Mouse (Mus musculus): Measurements from ENCODE around the gene Rpl5. TPM values are rescaled to one million over a fixed set of nuclear protein-coding genes. Genes with fewer than 3 reads are reported as not detected.

The Rpl5 gene
- polyA plus RNA-seq (2015; fragmentation: Nextera tagmentation; extraction: Ambion mirVana): 62.5 and 72.6 TPM in 2 replicates

GRCm38 (mm10) chr5:107900206-107901013, at the start of gene Rpl5:
Rpl5 (plus strand) TSS chr5:107900502.
- Histone ChIP-seq H3K4me3 (ENCODE audit: low read depth, low read length) (peak within 1 kb of the TSS; percentile 84), H3K9me3 (replicated peaks; ENCODE audit: control insufficient read depth, low read length, poor library complexity, severe bottlenecking) (no peaks in the 10 kb centered on the region), H3K36me3 (ENCODE audit: control insufficient read depth, insufficient read depth, low read length) (peaks cover 15% of the 10 kb centered on the region), H3K4me1 (ENCODE audit: control insufficient read depth, insufficient read depth, low read length) (peaks cover 14% of the 10 kb centered on the region), H3K27me3 (ENCODE audit: control insufficient read depth, insufficient read depth, low read depth, low read length) (no peaks in the 10 kb centered on the region), H3K4me2 (ENCODE audit: low read length) (peak within 1 kb of the TSS; percentile 81), H3K9ac (ENCODE audit: low read depth, low read length) (peak within 1 kb of the TSS; percentile 93), H3K27ac (ENCODE audit: low read length) (peak within 1 kb of the TSS; percentile 90)
- peak; percentile 97 for ATAC-seq
- WGBS: 4% methylated on average over 66 of the region's 66 CpGs

- 9% methylated on average over 6 of the region's 6 CpGs for WGBS
- H3K36me3 ChIP-seq (ENCODE audit: control insufficient read depth, insufficient read depth, low read length): no peaks in the 10 kb centered on the region
- no peaks in the 10 kb centered on the region for H3K9me3 ChIP-seq (replicated peaks; ENCODE audit: control insufficient read depth, low read length, poor library complexity, severe bottlenecking)
- H3K9ac ChIP-seq (ENCODE audit: low read depth, low read length): 0 out of 2 replicates have a peak overlapping the region, but pooled peaks have one; percentile 20
- no peak overlapping the region for H3K4me2 ChIP-seq (ENCODE audit: low read length)
- H3K27ac ChIP-seq (ENCODE audit: low read length): no peak overlapping the region
- no peaks in the 10 kb centered on the region for H3K27me3 ChIP-seq (ENCODE audit: control insufficient read depth, insufficient read depth, low read depth, low read length)
- no peak overlapping the region for H3K4me3 ChIP-seq (ENCODE audit: low read depth, low read length)
- ATAC-seq: no peak
- peaks cover 8% of the 10 kb centered on the region; the same call in 1 of the 2 replicates for H3K4me1 ChIP-seq (ENCODE audit: control insufficient read depth, insufficient read depth, low read length)
These were observed 46.5 kb upstream of the Rpl5 start for GRCm38 (mm10) chr5:107853807-107854206.

DNA sequence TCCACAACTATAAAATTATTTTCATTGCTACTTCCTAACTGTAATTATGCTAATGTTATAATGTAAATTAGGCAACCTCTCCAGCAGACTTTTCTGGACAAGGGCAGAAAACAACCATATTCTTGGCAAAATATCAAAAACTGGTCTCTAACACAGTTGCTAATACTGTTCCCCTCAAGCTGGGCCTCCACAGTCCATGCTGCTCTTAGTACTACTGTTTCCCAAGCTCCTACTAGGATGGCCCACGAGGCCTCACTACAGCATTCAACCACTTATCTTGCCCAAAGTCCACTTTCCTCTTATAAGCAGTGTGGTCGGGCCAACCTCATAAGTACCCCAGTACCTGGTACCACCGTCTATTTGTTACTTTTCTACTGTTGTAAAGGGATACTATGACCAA, 45.7 kb upstream of the Rpl5 start:
- H3K9me3 ChIP-seq (replicated peaks; ENCODE audit: control insufficient read depth, low read length, poor library complexity, severe bottlenecking): no peaks in the 10 kb centered on the region
- 69% methylated on average over 3 of the region's 3 CpGs for WGBS
- no peak overlapping the region for H3K9ac ChIP-seq (ENCODE audit: low read depth, low read length)
- H3K36me3 ChIP-seq (ENCODE audit: control insufficient read depth, insufficient read depth, low read length): no peaks in the 10 kb centered on the region
- H3K4me1 ChIP-seq (ENCODE audit: control insufficient read depth, insufficient read depth, low read length): peaks cover 8% of the 10 kb centered on the region; the same call in 1 of the 2 replicates
- ATAC-seq: no peak
- no peak overlapping the region for H3K4me3 ChIP-seq (ENCODE audit: low read depth, low read length)
- H3K27ac ChIP-seq (ENCODE audit: low read length): no peak overlapping the region
- no peak overlapping the region for H3K4me2 ChIP-seq (ENCODE audit: low read length)
- no peaks in the 10 kb centered on the region for H3K27me3 ChIP-seq (ENCODE audit: control insufficient read depth, insufficient read depth, low read depth, low read length)

DNA sequence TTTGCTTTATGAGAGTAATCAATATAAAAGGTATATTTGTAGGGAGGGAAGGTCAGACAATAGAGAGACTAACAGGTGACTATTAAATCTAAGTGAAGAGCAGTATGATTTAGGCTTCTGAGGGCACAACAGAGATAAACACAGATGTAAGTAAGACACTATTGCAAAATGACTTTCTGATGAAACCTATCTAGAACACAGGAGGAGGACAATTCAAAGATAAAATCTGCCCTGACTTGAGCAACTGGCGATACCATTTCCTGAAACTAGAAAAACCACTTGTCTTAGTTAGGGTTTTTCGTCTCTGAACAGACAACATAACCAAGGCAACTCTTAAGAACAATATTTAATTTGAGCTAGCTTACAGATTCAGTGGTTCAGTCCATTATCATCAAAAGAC, 44.8 kb upstream of the Rpl5 start:
- no peak overlapping the region for H3K4me3 ChIP-seq (ENCODE audit: low read depth, low read length)
- H3K36me3 ChIP-seq (ENCODE audit: control insufficient read depth, insufficient read depth, low read length): no peaks in the 10 kb centered on the region
- no peaks in the 10 kb centered on the region for H3K27me3 ChIP-seq (ENCODE audit: control insufficient read depth, insufficient read depth, low read depth, low read length)
- H3K9me3 ChIP-seq (replicated peaks; ENCODE audit: control insufficient read depth, low read length, poor library complexity, severe bottlenecking): no peaks in the 10 kb centered on the region
- no peak overlapping the region for H3K4me2 ChIP-seq (ENCODE audit: low read length)
- ATAC-seq: no peak
- WGBS: 95% methylated on average over 2 of the region's 2 CpGs
- no peak overlapping the region for H3K27ac ChIP-seq (ENCODE audit: low read length)
- H3K9ac ChIP-seq (ENCODE audit: low read depth, low read length): no peak overlapping the region
- peaks cover 8% of the 10 kb centered on the region; the same call in 1 of the 2 replicates for H3K4me1 ChIP-seq (ENCODE audit: control insufficient read depth, insufficient read depth, low read length)

- WGBS: 54% methylated on average over 2 of the region's 2 CpGs
- Histone ChIP-seq H3K9me3 (replicated peaks; ENCODE audit: control insufficient read depth, low read length, poor library complexity, severe bottlenecking) (no peaks in the 10 kb centered on the region), H3K36me3 (ENCODE audit: control insufficient read depth, insufficient read depth, low read length) (no peaks in the 10 kb centered on the region), H3K4me3 (ENCODE audit: low read depth, low read length) (no peak overlapping the region), H3K9ac (ENCODE audit: low read depth, low read length) (no peak overlapping the region), H3K27ac (ENCODE audit: low read length) (no peak overlapping the region), H3K4me2 (ENCODE audit: low read length) (no peak overlapping the region), H3K27me3 (ENCODE audit: control insufficient read depth, insufficient read depth, low read depth, low read length) (no peaks in the 10 kb centered on the region), H3K4me1 (ENCODE audit: control insufficient read depth, insufficient read depth, low read length) (peaks cover 7% of the 10 kb centered on the region; the same call in 1 of the 2 replicates)
- no peak for ATAC-seq
These were observed 41.3 kb upstream of the Rpl5 start for GRCm38 (mm10) chr5:107858963-107859362.

GRCm38 (mm10) chr5:107863971-107864370, 36.3 kb upstream of the Rpl5 start:
- no peak overlapping the region for H3K9ac ChIP-seq (ENCODE audit: low read depth, low read length)
- no peaks in the 10 kb centered on the region for H3K9me3 ChIP-seq (replicated peaks; ENCODE audit: control insufficient read depth, low read length, poor library complexity, severe bottlenecking)
- no peak overlapping the region for H3K4me3 ChIP-seq (ENCODE audit: low read depth, low read length)
- no peak for ATAC-seq
- 95% methylated on average over 3 of the region's 3 CpGs for WGBS
- H3K4me2 ChIP-seq (ENCODE audit: low read length): no peak overlapping the region
- no peaks in the 10 kb centered on the region for H3K36me3 ChIP-seq (ENCODE audit: control insufficient read depth, insufficient read depth, low read length)
- H3K27me3 ChIP-seq (ENCODE audit: control insufficient read depth, insufficient read depth, low read depth, low read length): no peaks in the 10 kb centered on the region
- no peak overlapping the region for H3K27ac ChIP-seq (ENCODE audit: low read length)
- peaks cover 8% of the 10 kb centered on the region for H3K4me1 ChIP-seq (ENCODE audit: control insufficient read depth, insufficient read depth, low read length)

- H3K4me2 ChIP-seq (ENCODE audit: low read length): no peak overlapping the region
- ATAC-seq: no peak
- no peak overlapping the region for H3K4me3 ChIP-seq (ENCODE audit: low read depth, low read length)
- no peaks in the 10 kb centered on the region for H3K36me3 ChIP-seq (ENCODE audit: control insufficient read depth, insufficient read depth, low read length)
- peaks cover 8% of the 10 kb centered on the region for H3K4me1 ChIP-seq (ENCODE audit: control insufficient read depth, insufficient read depth, low read length)
- H3K9me3 ChIP-seq (replicated peaks; ENCODE audit: control insufficient read depth, low read length, poor library complexity, severe bottlenecking): no peaks in the 10 kb centered on the region
- H3K9ac ChIP-seq (ENCODE audit: low read depth, low read length): no peak overlapping the region
- H3K27ac ChIP-seq (ENCODE audit: low read length): no peak overlapping the region
- WGBS: 63% methylated on average over 2 of the region's 2 CpGs
- no peaks in the 10 kb centered on the region for H3K27me3 ChIP-seq (ENCODE audit: control insufficient read depth, insufficient read depth, low read depth, low read length)
These were observed 33.9 kb upstream of the Rpl5 start for GRCm38 (mm10) chr5:107866127-107867126.

- under 1% methylated on average over 33 of the region's 82 CpGs for WGBS
- H3K27me3 ChIP-seq (ENCODE audit: control insufficient read depth, insufficient read depth, low read depth, low read length): no peaks in the 10 kb centered on the region
- H3K4me3 ChIP-seq (ENCODE audit: low read depth, low read length): peak overlapping the region; percentile 80
- peak overlapping the region; percentile 52 for H3K4me2 ChIP-seq (ENCODE audit: low read length)
- H3K9ac ChIP-seq (ENCODE audit: low read depth, low read length): peak overlapping the region; percentile 83
- H3K36me3 ChIP-seq (ENCODE audit: control insufficient read depth, insufficient read depth, low read length): no peaks in the 10 kb centered on the region
- H3K9me3 ChIP-seq (replicated peaks; ENCODE audit: control insufficient read depth, low read length, poor library complexity, severe bottlenecking): no peaks in the 10 kb centered on the region
- peaks cover 8% of the 10 kb centered on the region for H3K4me1 ChIP-seq (ENCODE audit: control insufficient read depth, insufficient read depth, low read length)
- ATAC-seq: peak; percentile 83
- H3K27ac ChIP-seq (ENCODE audit: low read length): peak overlapping the region; percentile 92
These were observed 32.1 kb upstream of the Rpl5 start for GRCm38 (mm10) chr5:107867970-107868904.
